Mouse (Mus musculus) limb, embryonic 12.5 days (tissue): ENCODE measurements at regions not wholly inside any gene's neighbourhood (a gene's known extent, or its start where the extent isn't known, plus 50 kb on each side); places are given as distances from the start of the nearest gene placed in this dataset.

Source experiments
- ATAC-seq: fragments of 200-750 bp; cut with Nextera tagmentation; 2 replicates; pipeline ENCODE4 v1.8.0; 2017; ENCODE audit warnings: low read depth, moderate TSS enrichment; ENCODE audit not compliant: insufficient number of reproducible peaks, insufficient read depth, low FRiP score, low TSS enrichment
- H3K27ac ChIP-seq: fragments of 300-500 bp; sonication (generic); 2 replicates; pipeline ENCODE4 v1.5.1; 2016; ENCODE audit warnings: mild to moderate bottlenecking, moderate library complexity
- H3K27me3 ChIP-seq: fragments of 300-500 bp; sonication (generic); 2 replicates; pipeline ENCODE4 v1.6.1; 2016; ENCODE audit warnings: mild to moderate bottlenecking, moderate library complexity
- H3K36me3 ChIP-seq: fragments of 300-500 bp; sonication (generic); 2 replicates; pipeline ENCODE4 v1.6.1; 2016; ENCODE audit warnings: mild to moderate bottlenecking, moderate library complexity
- H3K4me1 ChIP-seq: fragments of 300-500 bp; sonication (generic); replicated peaks from 2 replicates; pipeline ENCODE4 v1.6.1; 2016
- H3K4me2 ChIP-seq: fragments of 300-500 bp; sonication (generic); 2 replicates; pipeline ENCODE4 v1.6.1; 2016; ENCODE audit warnings: mild to moderate bottlenecking, moderate library complexity
- H3K4me3 ChIP-seq: fragments of 300-500 bp; sonication (generic); replicated peaks from 2 replicates; pipeline ENCODE4 v1.5.1; 2016; ENCODE audit warnings: mild to moderate bottlenecking
- H3K9ac ChIP-seq: fragments of 300-500 bp; sonication (generic); replicated peaks from 2 replicates; pipeline ENCODE4 v1.6.1; 2016; ENCODE audit warnings: mild to moderate bottlenecking, moderate library complexity
- H3K9me3 ChIP-seq: fragments of 300-500 bp; sonication (generic); 2 replicates; pipeline ENCODE4 v1.6.1; 2016; ENCODE audit warnings: mild to moderate bottlenecking, moderate library complexity
- WGBS: fragments of 180-500 bp; shearing (Covaris S2); methylation state at CpG from one replicate; pipeline ENCODE4 v1.1.7; 2016; 5-methylcytosine and 5-hydroxymethylcytosine counted together

- ATAC-seq = no peak
- Histone ChIP-seq H3K27me3 (no peaks in the 10 kb centered on the region), H3K4me3 (no peak overlapping the region), H3K9me3 (no peaks in the 10 kb centered on the region), H3K4me1 (no peaks in the 10 kb centered on the region), H3K4me2 (no peak overlapping the region), H3K9ac (no peak overlapping the region), H3K27ac (no peak overlapping the region), H3K36me3 (no peaks in the 10 kb centered on the region)
- 73% methylated on average over 2 of the region's 2 CpGs for WGBS
Measured at GRCm38 (mm10) chr2:143133931-143134330, 55.7 kb downstream of the Otor start.

GRCm38 (mm10) chr2:143149189-143149588 is 70.9 kb downstream of the Otor start:
- Histone ChIP-seq H3K27ac (no peak overlapping the region), H3K9me3 (no peaks in the 10 kb centered on the region), H3K27me3 (no peaks in the 10 kb centered on the region), H3K9ac (no peak overlapping the region), H3K4me1 (no peaks in the 10 kb centered on the region), H3K4me3 (no peak overlapping the region), H3K4me2 (no peak overlapping the region), H3K36me3 (no peaks in the 10 kb centered on the region)
- 71% methylated on average over 3 of the region's 3 CpGs for WGBS
- no peak for ATAC-seq

- Histone ChIP-seq H3K9ac (no peak overlapping the region), H3K4me2 (no peak overlapping the region), H3K9me3 (no peaks in the 10 kb centered on the region), H3K4me1 (no peaks in the 10 kb centered on the region), H3K27ac (no peak overlapping the region), H3K36me3 (no peaks in the 10 kb centered on the region), H3K4me3 (no peak overlapping the region), H3K27me3 (no peaks in the 10 kb centered on the region)
- 86% methylated on average over 8 of the region's 8 CpGs for WGBS
- no peak for ATAC-seq
Measured at GRCm38 (mm10) chr2:143164081-143164984, 86.1 kb downstream of the Otor start.

- H3K4me2 ChIP-seq = no peak overlapping the region
- no peaks in the 10 kb centered on the region for H3K36me3 ChIP-seq
- no peaks in the 10 kb centered on the region for H3K4me1 ChIP-seq
- 78% methylated on average over 3 of the region's 3 CpGs for WGBS
- no peak for ATAC-seq
- no peak overlapping the region for H3K9ac ChIP-seq
- no peaks in the 10 kb centered on the region for H3K9me3 ChIP-seq
- H3K27me3 ChIP-seq = no peaks in the 10 kb centered on the region
- H3K27ac ChIP-seq = no peak overlapping the region
- no peak overlapping the region for H3K4me3 ChIP-seq
Measured at GRCm38 (mm10) chr2:143166771-143167170, 88.5 kb downstream of the Otor start.

- no peak overlapping the region for H3K4me2 ChIP-seq
- H3K27me3 ChIP-seq = no peaks in the 10 kb centered on the region
- H3K27ac ChIP-seq = no peak overlapping the region
- H3K9ac ChIP-seq = no peak overlapping the region
- H3K36me3 ChIP-seq = no peaks in the 10 kb centered on the region
- no peak overlapping the region for H3K4me3 ChIP-seq
- ATAC-seq = no peak
- H3K4me1 ChIP-seq = no peaks in the 10 kb centered on the region
- peaks cover 5% of the 10 kb centered on the region; the same call in 1 of the 2 replicates for H3K9me3 ChIP-seq
- WGBS = 67% methylated on average over 2 of the region's 2 CpGs
Measured at GRCm38 (mm10) chr2:143170648-143171047, 92.4 kb downstream of the Otor start.

GRCm38 (mm10) chr2:143184614-143185013 is 106.3 kb downstream of the Otor start:
- Histone ChIP-seq H3K36me3 (no peaks in the 10 kb centered on the region), H3K27ac (no peak overlapping the region), H3K4me1 (no peaks in the 10 kb centered on the region), H3K4me3 (no peak overlapping the region), H3K4me2 (no peak overlapping the region), H3K27me3 (no peaks in the 10 kb centered on the region), H3K9me3 (no peaks in the 10 kb centered on the region), H3K9ac (no peak overlapping the region)
- ATAC-seq = no peak
- WGBS = 82% methylated on average over 3 of the region's 3 CpGs

GRCm38 (mm10) chr2:143192256-143193164 is 114.2 kb downstream of the Otor start:
- Histone ChIP-seq H3K36me3 (no peaks in the 10 kb centered on the region), H3K9me3 (no peaks in the 10 kb centered on the region), H3K4me2 (no peak overlapping the region), H3K4me3 (no peak overlapping the region), H3K27me3 (no peaks in the 10 kb centered on the region), H3K27ac (no peak overlapping the region), H3K9ac (no peak overlapping the region), H3K4me1 (no peaks in the 10 kb centered on the region)
- ATAC-seq = no peak
- 68% methylated on average over 8 of the region's 8 CpGs for WGBS

GRCm38 (mm10) chr2:143193165-143193551 is 114.9 kb downstream of the Otor start:
- Histone ChIP-seq H3K4me2 (no peak overlapping the region), H3K4me1 (no peaks in the 10 kb centered on the region), H3K27me3 (no peaks in the 10 kb centered on the region), H3K36me3 (no peaks in the 10 kb centered on the region), H3K27ac (no peak overlapping the region), H3K9me3 (no peaks in the 10 kb centered on the region), H3K9ac (no peak overlapping the region), H3K4me3 (no peak overlapping the region)
- no peak for ATAC-seq
- 82% methylated on average over 5 of the region's 5 CpGs for WGBS

- no peaks in the 10 kb centered on the region for H3K36me3 ChIP-seq
- H3K27ac ChIP-seq = no peak overlapping the region
- no peak for ATAC-seq
- 90% methylated on average over 11 of the region's 11 CpGs for WGBS
- H3K4me2 ChIP-seq = no peak overlapping the region
- no peaks in the 10 kb centered on the region for H3K4me1 ChIP-seq
- H3K9me3 ChIP-seq = no peaks in the 10 kb centered on the region
- no peak overlapping the region for H3K9ac ChIP-seq
- H3K27me3 ChIP-seq = no peaks in the 10 kb centered on the region
- H3K4me3 ChIP-seq = no peak overlapping the region
Measured at GRCm38 (mm10) chr2:143199583-143200249, 121.4 kb downstream of the Otor start.

- H3K27ac ChIP-seq = no peak overlapping the region
- no peaks in the 10 kb centered on the region for H3K27me3 ChIP-seq
- no peaks in the 10 kb centered on the region for H3K9me3 ChIP-seq
- ATAC-seq = no peak
- H3K4me3 ChIP-seq = no peak overlapping the region
- H3K9ac ChIP-seq = no peak overlapping the region
- H3K4me1 ChIP-seq = no peaks in the 10 kb centered on the region
- no peaks in the 10 kb centered on the region for H3K36me3 ChIP-seq
- no peak overlapping the region for H3K4me2 ChIP-seq
Measured at GRCm38 (mm10) chr2:143206053-143206452, 127.8 kb downstream of the Otor start.

- no peak for ATAC-seq
- Histone ChIP-seq H3K9ac (no peak overlapping the region), H3K4me2 (no peak overlapping the region), H3K36me3 (no peaks in the 10 kb centered on the region), H3K4me3 (no peak overlapping the region), H3K9me3 (no peaks in the 10 kb centered on the region), H3K27ac (no peak overlapping the region), H3K27me3 (no peaks in the 10 kb centered on the region), H3K4me1 (no peaks in the 10 kb centered on the region)
- WGBS = 35% methylated on average over 5 of the region's 5 CpGs
Measured at GRCm38 (mm10) chr2:143207191-143207590, 128.9 kb downstream of the Otor start.
